Mouse (Mus musculus): Measurements from ENCODE around the gene Gm10770.

DNA sequence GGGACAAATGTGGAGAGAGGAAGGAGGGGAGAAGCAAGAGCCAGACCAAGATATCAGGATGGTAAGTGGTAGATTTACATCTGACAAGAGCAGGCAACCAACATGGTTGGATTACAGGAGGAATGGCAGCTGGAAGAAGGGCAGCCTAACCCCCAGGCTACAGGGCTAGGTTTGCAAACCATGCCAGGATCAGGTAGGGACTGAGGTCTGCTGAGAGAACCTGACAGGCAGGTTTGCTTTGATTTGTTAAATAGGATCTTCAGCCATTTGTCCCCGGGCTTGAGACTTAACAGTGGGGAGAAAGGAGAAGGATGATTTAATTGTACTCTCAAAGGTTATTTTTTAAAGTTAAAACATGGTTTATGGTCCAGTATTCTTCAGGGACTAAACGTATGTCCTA lies 46.7 kb downstream of the Gm10770 start:
- TF ChIP-seq POLR2A (IDR thresholded peaks at IDR 0.05; ENCODE audit: borderline replicate concordance, control insufficient read depth, low read depth, low read length) (no peak), CTCF (IDR thresholded peaks at IDR 0.05; ENCODE audit: control insufficient read depth, insufficient read depth, low read length) (no peak)

Data from bone marrow, adult 2 months (tissue).